Mouse (Mus musculus) megakaryocyte, adult 5-6 weeks (primary cell): ENCODE data around the gene Prkd2. TPM values are rescaled to one million over a fixed set of nuclear protein-coding genes. Genes with fewer than 3 reads are reported as not detected.
A peak's percentile ranks its signal among the peaks of the same experiment; 100 is the strongest.

Experiments
- ATAC-seq: 2 replicates; pipeline ENCODE4 v1.8.0; 2016; ENCODE audit warnings: mild to moderate bottlenecking, inconsistent platforms; ENCODE audit not compliant: poor library complexity, severe bottlenecking
- total RNA-seq, 2 experiments: library from RNA; stranded (forward) in 1 of 2; stranded (reverse) in 1 of 2; fragments of 153-499, 151-499 nt in 1 of 2; fragments of 221-1000, 200-1000 nt in 1 of 2; gene quantifications; 2 replicates each; pipeline versions ENCODE4 v1.2.3 to v1.2.4; 2015 to 2017

Gene Prkd2
- total RNA-seq, 2 experiments from 2014 or later = 8.8 to 10.1 TPM

DNA sequence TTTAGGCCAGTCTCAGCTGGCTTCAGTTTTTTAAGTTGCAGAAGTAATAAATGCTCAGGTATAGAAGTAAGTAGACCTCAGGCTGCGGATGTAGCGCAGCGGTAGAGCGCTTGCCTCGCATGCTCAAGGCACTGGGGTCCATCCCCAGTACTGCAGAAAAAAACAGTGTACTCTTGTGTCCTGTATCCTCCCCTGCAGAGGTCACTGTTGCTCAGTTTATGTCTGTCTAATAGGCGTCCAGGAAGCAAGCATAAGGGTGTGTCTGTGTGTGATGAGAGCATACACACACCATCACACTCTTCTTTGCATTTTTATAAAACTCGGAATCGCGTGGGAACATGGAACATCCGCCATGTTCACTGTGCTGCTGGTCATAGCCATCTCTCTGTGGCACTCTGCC, 16.9 kb upstream of the Prkd2 start:
- peak; percentile 79 for ATAC-seq

DNA sequence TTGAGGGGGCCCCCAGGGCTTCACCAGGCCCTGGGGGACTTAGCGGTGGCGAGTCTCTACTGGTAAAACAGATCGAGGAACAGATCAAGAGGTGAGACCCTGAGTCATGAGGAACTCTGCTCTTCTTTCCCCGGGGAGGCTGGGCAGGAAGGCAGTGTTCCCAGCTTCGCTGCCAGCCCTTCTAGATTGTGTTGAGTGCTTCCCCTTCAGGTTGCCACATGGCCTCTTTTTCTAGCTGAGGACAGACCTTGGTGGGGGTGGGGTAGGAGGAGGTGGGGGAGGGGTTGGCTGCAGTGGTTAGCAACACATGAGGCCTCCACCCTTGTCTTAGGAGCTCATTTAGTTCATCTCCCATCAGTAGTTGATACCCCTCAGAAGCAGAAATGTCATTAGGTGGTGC, 16.1 kb upstream of the Prkd2 start:
- ATAC-seq = no peak

DNA sequence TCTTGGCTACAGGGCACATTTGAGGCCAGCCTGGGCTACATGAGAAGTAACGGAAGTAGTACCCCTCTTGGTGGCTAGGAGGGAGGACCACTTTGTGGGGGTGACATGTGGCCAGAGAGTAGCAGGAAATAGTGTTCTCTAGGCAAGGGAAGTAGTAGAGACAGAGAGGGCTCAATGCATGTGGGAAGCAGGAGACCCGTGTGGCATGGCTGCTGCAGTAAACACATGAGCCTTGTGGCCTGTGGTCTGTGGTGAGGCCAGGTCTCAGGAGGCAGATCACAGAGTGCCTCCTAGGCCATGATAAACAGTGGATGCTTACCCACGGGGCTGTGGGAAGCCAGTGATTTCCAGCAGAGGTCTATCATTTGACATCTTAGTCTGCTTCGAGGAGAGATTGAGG, 15.4 kb upstream of the Prkd2 start:
- ATAC-seq = peak; percentile 64

DNA sequence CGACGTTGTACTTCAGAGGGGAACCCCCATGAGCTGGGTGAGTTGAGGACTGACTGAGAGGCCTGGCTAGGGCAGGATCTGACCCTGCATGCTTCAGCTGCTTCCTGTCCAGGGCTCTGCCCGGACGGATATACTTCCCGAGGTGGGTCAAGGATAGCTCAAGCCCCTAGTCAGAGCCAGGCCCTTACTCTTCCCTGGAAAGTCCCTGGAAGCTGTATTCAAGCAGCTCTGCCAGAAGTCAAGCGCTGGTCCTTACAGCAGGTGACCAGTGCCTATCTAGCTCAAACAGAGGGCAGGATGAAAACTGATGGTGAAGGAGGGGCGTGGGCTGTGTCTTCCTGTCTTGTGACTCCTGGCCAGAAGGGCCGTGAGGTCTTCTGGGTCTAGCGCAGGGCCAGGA, 12.3 kb upstream of the Prkd2 start:
- no peak for ATAC-seq

DNA sequence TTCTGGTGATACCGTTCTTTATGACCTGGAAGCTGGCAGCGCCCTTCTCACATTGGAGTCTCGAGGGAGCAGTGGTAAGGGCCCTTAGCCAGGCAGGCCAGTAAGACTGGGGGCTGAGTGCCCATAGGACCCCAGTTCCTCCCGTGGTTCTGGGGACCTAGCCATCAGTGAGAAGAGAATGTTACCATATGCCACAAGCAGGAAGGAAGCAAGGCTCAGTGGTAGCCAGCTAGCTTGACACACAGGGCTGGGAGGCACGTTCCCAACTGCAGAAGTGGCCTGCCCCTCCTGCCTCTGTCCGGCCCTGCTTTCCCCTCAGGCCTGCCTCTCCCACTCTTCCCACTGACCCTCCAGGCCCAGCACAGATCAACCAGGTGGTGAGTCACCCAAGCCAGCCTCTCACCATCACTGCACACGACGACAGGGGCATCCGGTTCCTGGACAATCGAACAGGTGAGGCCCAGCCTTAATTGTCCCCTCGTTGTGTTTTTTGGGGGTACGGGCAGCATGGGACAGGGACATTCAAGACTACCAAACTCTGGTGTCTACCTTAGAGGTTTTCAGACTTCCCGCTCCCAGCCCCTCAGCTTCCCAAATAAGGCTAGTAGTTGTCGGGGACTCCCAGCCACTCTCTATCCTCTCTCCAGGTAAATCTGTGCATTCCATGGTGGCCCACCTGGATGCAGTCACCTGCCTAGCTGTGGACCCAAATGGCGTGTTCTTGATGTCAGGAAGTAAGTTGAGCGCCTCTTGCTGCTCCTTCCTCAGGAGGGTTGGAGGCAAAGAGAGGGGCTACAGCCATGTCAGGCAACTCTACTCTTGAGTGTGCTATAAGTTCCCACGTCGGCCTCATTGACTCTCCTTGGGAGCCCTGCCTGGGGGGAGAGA, 4.5 kb upstream of the Prkd2 start:
- ATAC-seq = no peak

DNA sequence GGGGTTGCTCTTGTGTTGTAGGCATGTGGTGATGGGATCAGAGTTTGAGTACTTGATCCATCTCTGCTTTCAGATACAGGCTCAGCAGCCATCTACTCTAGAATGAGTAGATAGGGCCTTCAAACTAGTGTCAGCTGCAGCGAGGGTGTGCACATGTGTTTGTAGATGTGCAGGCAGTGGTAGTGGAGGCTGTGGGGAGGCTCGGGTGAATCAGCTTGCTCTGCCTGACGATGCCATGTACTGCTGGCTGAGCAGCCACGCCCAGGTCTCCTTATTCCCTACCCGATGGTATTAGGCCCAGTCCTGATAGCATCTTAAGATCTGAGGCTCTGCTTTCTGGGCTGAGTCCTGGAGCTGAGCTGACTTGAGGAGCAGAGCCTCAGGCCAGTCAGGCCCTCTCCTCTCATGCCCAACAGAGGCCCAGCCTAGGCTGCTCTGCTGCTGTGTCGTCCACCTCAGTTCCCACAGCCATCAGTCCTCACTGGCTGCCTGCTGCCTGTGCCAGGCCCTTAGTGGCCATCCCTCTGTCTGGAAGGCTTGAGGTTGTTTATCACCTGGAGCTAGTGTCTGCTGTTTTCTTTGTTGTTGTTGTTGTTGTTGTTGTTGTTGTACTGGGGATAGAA, 3.8 kb upstream of the Prkd2 start:
- ATAC-seq = no peak

DNA sequence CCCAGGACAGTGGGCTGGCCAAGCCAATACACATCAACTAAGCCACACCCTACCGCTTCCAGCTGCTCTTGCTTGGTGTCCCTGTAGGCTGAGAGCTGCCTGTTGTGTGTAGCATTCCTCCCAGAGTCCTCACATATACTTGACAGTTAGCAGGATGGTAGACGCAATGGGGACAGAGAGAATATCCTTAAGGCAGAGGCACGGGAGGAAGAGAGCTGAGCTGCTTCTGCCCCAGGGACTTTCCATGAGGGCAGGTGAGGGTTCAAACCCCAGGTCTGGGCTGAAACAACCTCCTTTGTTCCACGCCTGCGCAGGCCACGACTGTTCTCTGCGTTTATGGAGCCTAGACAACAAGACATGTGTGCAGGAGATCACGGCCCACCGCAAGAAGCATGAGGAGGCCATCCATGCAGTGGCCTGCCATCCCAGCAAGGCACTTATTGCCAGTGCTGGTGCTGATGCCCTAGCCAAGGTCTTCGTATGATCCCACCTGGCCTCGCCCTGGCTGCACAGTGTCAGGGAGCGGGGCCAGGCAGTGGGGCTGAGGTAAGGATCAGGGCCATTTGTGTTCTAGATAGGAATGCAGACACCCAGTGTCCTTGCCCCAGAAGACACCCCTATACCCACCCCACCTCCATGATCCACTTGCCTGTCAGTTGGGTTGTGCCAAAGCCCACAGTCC, 3.1 kb upstream of the Prkd2 start:
- ATAC-seq = no peak

DNA sequence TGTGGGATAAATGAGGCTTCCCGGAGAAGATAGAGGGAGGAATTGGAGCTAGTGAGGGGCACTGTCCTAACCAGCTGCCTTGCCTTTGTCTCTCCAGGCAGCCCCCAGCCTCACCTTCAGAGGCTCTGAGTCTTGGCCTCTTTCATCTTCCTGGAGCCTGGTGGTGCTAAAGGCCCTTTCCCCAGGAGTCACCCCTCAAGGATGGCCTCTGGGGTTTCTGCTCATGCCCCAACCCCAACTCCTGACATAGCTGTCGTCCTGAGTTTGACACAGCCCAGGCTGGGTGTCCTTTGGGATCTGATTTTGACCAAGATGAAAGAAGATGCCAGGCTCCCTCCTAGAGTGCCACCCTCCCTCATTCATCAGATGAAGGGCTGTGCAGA, 2.6 kb upstream of the Prkd2 start:
- ATAC-seq = no peak

DNA sequence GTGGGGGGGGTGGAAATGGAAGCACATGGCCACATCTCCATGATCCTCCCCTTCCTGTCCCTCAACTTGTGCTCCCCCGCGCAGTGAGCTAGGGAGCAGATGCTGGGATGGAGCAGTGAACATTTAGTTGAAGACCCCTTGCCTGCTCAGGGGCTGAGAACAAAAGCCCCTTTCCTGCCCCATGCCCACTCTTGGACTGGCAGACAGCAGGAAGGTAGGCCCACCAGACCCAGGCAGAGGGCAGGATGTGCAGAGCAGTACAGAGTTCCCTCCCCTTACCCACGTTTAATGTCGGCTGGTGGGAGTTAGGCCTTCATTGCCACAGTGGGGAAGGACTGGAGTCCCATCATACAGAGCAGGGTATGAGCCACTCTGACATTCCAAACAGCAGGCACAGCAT, 1.6 kb upstream of the Prkd2 start:
- ATAC-seq = no peak

DNA sequence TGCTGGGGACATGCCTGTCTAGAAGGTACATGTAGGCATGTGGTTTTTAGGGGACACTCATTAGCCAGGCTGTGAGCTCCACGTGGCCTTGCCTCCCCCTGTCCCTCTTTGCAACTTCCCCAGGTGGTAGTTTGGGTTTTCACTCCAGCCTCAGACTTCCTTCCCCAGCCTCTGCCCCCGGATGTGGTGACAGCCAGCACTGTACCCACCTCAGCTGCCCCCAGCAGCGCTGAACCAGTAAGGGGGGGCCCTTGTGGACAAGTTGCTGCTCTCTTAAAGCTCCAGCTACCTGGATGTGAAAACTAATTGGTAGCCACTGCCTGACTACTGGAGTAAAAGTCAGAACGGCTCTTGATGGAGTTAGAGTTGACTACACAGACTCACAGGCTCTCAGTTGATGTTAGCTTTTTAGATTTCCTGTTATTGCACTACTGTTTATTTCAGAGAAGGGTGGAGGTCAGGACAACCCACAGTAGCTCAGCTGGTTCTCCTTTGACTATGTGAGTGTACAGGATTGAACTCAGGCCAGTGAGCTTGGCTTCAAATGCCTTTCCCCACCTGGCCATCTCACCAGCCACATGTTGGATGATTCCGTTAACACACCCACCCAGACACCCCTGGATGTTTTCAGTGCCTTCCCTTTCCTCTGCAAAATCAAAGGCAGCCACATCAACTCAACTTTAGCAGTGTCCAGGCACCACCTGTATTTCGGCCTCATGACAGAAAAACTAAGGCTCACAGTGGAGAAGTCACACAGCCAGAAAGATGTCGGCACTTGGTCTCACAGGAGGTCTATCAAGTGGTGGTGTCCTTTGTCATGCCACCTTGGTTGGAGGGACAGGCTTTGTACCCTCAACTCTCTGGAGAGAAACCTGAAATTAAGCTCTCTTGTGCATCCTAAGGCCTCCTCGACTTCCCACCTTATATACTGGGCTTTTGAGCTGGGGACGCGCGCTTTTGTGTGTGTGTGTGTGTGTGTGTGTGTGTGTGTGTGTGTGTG, 841 bp upstream of the Prkd2 start:
- ATAC-seq = peak; percentile 58

DNA sequence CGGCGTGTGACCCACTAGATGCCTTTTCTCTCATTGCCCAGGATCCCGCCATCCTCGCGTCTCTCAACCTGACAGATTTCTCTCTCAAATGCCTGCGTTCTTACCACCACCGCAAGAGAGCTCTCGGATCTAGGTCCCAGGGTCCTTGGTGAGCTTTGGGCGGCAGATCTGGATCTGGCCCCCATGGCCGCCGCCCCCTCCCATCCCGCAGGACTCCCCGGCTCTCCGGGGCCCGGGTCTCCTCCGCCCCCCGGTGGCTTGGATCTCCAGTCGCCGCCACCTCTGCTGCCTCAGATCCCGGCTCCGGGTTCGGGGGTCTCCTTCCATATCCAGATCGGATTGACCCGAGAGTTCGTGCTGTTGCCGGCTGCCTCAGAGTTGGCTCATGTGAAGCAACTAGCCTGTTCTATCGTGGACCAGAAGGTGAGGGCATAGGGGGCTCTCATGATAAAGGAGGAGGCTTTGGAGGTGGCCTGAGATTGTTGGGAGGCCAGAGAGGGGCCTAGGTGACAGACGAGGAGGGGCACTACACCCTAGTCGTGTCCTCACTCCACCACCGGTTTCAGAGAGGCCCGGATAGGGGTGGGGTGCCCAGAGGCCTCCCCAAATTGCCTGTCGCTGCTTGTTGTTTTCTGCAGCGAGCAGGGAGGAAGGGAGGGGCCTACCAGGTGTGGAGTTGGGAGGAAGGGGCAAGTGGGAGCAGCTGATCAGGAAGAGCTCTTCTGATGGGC, 904 bp downstream of the Prkd2 start:
- peak; percentile 19 for ATAC-seq

DNA sequence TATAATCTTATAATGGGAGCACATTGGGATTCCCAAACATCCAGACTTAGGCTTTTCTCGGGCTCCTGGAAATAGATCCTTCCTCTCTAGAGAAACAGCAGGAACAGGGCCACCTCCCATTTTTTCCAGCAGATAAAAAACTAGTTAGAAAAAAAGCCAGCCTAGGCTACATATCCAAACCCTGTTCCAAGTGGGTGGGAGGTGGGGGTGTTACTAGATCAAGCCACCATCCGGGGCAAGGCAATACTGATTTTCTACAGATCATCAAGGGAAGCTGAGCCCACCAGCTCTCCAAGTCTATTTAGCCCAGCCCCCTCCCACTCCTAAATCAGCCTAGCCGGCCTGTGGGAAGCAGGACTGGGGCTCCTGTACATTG, 2.0 kb downstream of the Prkd2 start:
- ATAC-seq = no peak

DNA sequence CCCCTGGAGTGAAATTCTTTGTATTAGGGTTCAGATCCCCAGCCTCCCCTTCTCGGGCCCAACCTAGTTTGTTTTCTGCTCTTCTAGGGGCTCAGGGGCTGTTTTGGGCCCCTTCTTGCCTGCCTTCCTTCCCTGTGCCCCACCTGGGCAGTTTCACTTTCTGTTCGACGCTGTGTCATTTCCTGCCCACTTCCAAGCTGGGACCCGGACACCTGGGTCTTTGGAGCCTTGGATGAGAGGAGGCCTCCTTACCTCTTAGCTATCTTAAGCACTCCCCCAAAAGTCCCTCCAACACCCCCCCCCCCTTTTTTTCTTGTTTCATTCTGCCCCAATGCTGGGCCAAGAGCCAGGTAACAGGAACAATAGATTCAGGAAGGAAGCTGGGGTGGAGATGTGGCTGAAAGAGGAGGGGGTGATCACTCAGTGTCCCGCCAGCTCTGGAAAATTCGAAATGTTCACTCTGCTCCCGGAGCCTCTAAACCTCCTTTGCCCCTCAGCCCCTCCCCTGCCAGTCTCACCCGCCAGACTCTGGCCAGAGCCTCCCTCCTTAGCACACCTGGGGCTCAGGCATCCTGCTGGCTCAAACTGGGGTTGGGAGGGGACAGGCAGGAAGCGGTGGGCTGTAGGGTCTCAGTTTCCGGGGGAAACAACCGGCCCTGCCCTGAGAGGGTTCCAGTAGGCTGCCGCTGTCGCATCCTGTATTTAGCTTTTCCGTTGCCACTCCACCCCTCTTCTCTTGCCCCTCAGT, 2.5 kb downstream of the Prkd2 start:
- ATAC-seq = peak; percentile 13; the same call in 1 of the 2 replicates

DNA sequence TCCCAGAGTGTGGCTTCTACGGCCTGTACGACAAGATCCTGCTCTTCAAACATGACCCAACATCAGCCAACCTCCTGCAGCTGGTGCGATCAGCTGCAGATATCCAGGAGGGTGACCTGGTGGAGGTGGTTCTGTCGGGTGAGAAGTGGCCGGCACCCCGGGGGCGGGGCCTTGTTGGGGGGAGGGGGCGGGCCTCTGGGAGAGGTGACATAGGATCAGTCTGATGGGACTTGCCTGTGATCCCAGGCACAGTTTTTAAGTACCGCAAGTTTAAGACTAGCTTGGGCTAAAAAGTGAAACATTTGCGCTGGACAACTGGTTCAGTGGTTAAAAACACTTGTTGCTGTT, 3.1 kb downstream of the Prkd2 start:
- no peak for ATAC-seq

DNA sequence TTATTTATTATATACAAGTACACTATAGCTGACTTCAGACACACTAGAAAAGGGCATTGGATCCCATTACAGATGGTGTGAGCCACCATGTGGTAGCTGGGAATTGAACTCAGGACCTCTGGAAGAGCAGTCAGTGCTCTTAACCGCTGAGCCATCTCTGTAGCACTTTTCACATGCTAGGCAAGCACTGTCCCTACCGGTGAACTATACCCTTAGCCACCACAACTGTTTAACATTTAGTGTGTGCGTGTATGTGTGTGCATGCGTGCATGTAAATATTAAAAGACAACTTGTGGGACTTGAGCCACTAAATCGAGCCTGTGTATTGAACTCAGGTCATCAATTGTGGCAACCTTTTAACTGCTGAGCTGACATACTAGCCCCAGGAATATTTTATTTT, 4.1 kb downstream of the Prkd2 start:
- ATAC-seq = no peak

DNA sequence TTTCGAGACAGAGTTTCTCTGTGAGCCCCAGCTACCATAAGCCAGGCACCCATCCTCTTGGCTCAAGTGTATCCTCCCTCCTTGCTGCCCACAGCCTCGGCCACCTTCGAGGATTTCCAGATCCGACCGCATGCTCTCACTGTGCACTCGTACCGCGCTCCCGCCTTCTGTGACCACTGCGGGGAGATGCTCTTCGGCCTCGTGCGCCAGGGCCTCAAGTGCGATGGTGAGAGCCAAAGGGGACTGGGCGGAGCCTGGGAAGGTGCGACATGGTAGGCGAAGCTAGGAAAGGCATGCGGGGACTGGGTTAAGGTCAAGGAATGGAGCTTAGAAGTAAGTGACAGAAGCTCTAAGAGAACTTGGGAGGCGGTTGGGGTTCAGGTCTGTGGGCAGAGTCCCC, 4.8 kb downstream of the Prkd2 start:
- ATAC-seq = no peak

DNA sequence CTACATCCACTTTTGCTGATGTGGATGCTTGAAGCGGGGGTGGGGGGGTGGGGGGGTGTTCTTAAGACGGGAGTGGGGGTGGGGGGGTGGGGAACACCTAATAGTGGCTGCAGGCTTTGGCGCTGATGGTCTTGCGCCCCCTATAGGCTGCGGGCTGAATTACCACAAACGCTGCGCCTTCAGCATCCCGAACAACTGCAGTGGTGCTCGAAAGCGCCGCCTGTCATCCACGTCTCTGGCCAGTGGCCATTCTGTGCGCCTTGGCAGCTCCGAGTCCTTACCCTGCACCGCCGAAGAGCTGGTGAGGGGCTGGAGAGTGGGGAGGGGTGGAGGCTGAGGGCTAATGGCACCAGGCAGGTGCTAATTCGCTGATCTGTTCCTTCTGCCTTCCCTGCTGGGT, 5.9 kb downstream of the Prkd2 start:
- ATAC-seq = no peak

DNA sequence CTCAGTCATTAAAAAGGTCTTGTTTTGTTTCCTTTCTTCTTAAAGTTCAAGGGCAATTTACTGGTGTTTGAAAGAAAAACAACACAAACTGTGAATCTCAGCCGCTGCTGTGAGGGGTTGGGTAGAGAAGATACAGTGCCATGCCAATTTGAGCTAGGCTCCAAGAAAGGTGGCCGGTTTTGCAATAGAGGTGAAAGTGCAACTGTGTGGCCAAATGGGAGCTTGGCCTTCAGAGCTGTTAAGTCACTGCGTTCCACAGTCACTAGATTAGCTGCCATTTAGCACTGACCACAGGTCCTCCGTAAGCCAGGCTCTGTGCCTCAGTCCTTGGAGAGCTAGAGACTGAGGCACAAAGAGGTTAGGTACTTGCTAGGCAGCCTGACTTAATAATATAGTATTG, 8.9 kb downstream of the Prkd2 start:
- ATAC-seq = no peak

DNA sequence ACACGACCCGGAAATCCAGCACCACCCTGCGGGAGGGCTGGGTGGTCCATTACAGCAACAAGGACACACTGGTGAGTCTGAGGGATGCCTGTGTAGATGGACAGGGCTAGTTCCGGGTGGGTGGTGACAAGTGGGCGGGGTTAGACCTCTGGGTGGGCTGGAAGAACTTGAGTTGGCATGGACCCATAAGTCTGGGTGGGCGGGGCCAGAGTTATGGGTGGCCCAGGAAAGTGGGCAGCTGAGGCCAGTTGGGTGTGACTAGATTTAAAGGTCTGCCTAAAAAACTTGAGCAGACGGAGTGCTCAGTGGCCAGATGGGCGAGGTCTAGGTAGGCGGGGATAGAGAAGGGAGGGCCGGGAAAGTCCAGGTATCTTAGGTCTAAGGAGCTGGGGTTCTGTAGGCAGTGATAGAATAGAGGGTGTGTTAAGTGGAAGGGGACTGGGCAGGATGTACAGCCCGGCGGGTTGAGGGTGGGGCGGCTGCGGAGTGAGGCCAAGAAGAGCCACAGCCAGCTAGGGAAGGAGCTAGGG, 10.7 kb downstream of the Prkd2 start:
- ATAC-seq = no peak
